Mouse (Mus musculus): ENCODE measurements around the gene Stk40.

GRCm38 (mm10) chr4:126113943-126114342 lies 10.2 kb downstream of the Stk40 start:
- peak; percentile 76 for TF ChIP-seq CTCF (IDR thresholded peaks at IDR 0.05)
- TF ChIP-seq EP300 (IDR thresholded peaks at IDR 0.05), result no peak
